Mouse (Mus musculus) C3H10T1/2 (cell line): Measurements from ENCODE around the gene Cspg5. TPM values are rescaled to one million over a fixed set of nuclear protein-coding genes. Genes with fewer than 3 reads are reported as not detected.

ENCODE experiments used
- polyA plus RNA-seq, 2 experiments: library from polyadenylated mRNA; unstranded; fragments of >200 nt; fragmentation: generic; extraction: Trizol; gene quantifications; one replicate each; pipeline ENCODE4 v1.2.1; 2012; ENCODE audit warnings: missing spikeins in 2 of 2

The Cspg5 gene
- polyA plus RNA-seq: under 1 TPM; 0.09 to 0.52 TPM

GRCm38 (mm10) chr9:110243221-110243833, at the start of gene Cspg5:
Gene Cspg5, plus strand, starts transcription at chr9:110243783.

GRCm38 (mm10) chr9:110304969-110305651, 61.5 kb downstream of the Cspg5 start, which contains the start of gene Elp6:
Gene Elp6, plus strand, starts transcription at chr9:110305173.

Other genes starting within 250 kb of the Cspg5 start
- gene Smarcc1, start 126.1 kb upstream of the Cspg5 start, polyA plus RNA-seq: 10 to 100 TPM in 1 of 2 experiments, 1 to 10 TPM in 1; 5.0 to 19.9 TPM
- gene Dhx30, start 126.0 kb upstream of the Cspg5 start, polyA plus RNA-seq: 100 to 1,000 TPM in 1 of 2 experiments, 10 to 100 TPM in 1; 77.0 to 122 TPM
- gene Elp6, start 61.4 kb downstream of the Cspg5 start, polyA plus RNA-seq: 10 to 100 TPM; 20.5 to 27.4 TPM
- 10 to 100 TPM; 43.6 to 53.4 TPM for gene Scap, start 89.5 kb downstream of the Cspg5 start, polyA plus RNA-seq
- gene Ptpn23, start 164.4 kb downstream of the Cspg5 start, polyA plus RNA-seq: 10 to 100 TPM; 42.8 to 46.8 TPM
- gene Ngp, start 176.0 kb downstream of the Cspg5 start, polyA plus RNA-seq: not detected
- gene Klhl18, start 232.9 kb downstream of the Cspg5 start, polyA plus RNA-seq: 1 to 10 TPM; 2.3 to 8.2 TPM
- gene Kif9, start 233.2 kb downstream of the Cspg5 start, polyA plus RNA-seq: 1 to 10 TPM in 1 of 2 experiments, under 1 TPM in 1; 0.04 to 1.1 TPM